Mouse (Mus musculus): ENCODE results near the gene Nfkbil1. TPM values are rescaled to one million over a fixed set of nuclear protein-coding genes. Genes with fewer than 3 reads are reported as not detected.

Gene Nfkbil1
- polyA plus RNA-seq, 1 experiment from 2014 or later: 4.1 TPM

- ATAC-seq: no peak
- no peak for DNase-seq
- WGBS (ENCODE audit: insufficient replicate concordance): 60% methylated on average over 18 of the region's 18 CpGs
- peak within 1 kb of the TSS; percentile 87 for H3K9ac ChIP-seq (replicated peaks)
- H3K36me3 ChIP-seq (replicated peaks; ENCODE audit: insufficient read depth, low read length): peaks cover 26% of the 10 kb centered on the region
- H3K4me2 ChIP-seq (ENCODE audit: low read depth, low read length): peak within 1 kb of the TSS; percentile 73
- no peak for TF ChIP-seq EP300 (IDR thresholded peaks at IDR 0.05; ENCODE audit: low read depth)
- peak within 1 kb of the TSS; percentile 74 for H3K4me3 ChIP-seq (ENCODE audit: low read depth, low read length)
- peaks cover 32% of the 10 kb centered on the region for H3K4me1 ChIP-seq (ENCODE audit: insufficient read depth)
- H3K9me3 ChIP-seq (ENCODE audit: low read length): no peaks in the 10 kb centered on the region
- no peaks in the 10 kb centered on the region for H3K27me3 ChIP-seq (ENCODE audit: insufficient read depth, low read length)
- peak within 1 kb of the TSS; percentile 91 for H3K27ac ChIP-seq (ENCODE audit: low read depth)
These were observed 2.2 kb downstream of the Nfkbil1 start, which contains the start of gene Atp6v1g2 for GRCm38 (mm10) chr17:35233114-35233980. Atp6v1g2 (plus strand) TSS chr17:35233660.

- no peaks in the 10 kb centered on the region for H3K27me3 ChIP-seq (ENCODE audit: insufficient read depth, low read length)
- H3K36me3 ChIP-seq (replicated peaks; ENCODE audit: insufficient read depth, low read length): peaks cover 32% of the 10 kb centered on the region
- 0 out of 2 replicates have a peak overlapping the region, but pooled peaks have one; percentile 6 for H3K9ac ChIP-seq (replicated peaks)
- 60% methylated on average over 5 of the region's 5 CpGs for WGBS (ENCODE audit: insufficient replicate concordance)
- DNase-seq: no peak
- no peak for ATAC-seq
- no peaks in the 10 kb centered on the region for H3K9me3 ChIP-seq (ENCODE audit: low read length)
- no peak for TF ChIP-seq CTCF (IDR thresholded peaks at IDR 0.05; ENCODE audit: low read depth)
- H3K27ac ChIP-seq (ENCODE audit: low read depth): peak overlapping the region; percentile 91
- H3K4me1 ChIP-seq (ENCODE audit: insufficient read depth): peaks cover 32% of the 10 kb centered on the region
- H3K4me2 ChIP-seq (ENCODE audit: low read depth, low read length): peak overlapping the region; percentile 73
- H3K4me3 ChIP-seq (ENCODE audit: low read depth, low read length): peak overlapping the region; percentile 31; the same call in 1 of the 2 replicates
These were observed 2.9 kb downstream of the Nfkbil1 start for GRCm38 (mm10) chr17:35232659-35233058.

- Histone ChIP-seq H3K4me1 (ENCODE audit: insufficient read depth) (peaks cover 32% of the 10 kb centered on the region), H3K4me2 (ENCODE audit: low read depth, low read length) (peak overlapping the region; percentile 73), H3K4me3 (ENCODE audit: low read depth, low read length) (peak overlapping the region; percentile 31; the same call in 1 of the 2 replicates), H3K27me3 (ENCODE audit: insufficient read depth, low read length) (no peaks in the 10 kb centered on the region), H3K9me3 (ENCODE audit: low read length) (no peaks in the 10 kb centered on the region), H3K27ac (ENCODE audit: low read depth) (peak overlapping the region; percentile 91), H3K36me3 (replicated peaks; ENCODE audit: insufficient read depth, low read length) (peaks cover 38% of the 10 kb centered on the region), H3K9ac (replicated peaks) (0 out of 2 replicates have a peak overlapping the region, but pooled peaks have one; percentile 6)
- TF ChIP-seq EP300 (IDR thresholded peaks at IDR 0.05; ENCODE audit: low read depth) (no peak), CTCF (IDR thresholded peaks at IDR 0.05; ENCODE audit: low read depth) (peak; percentile 97)
- WGBS (ENCODE audit: insufficient replicate concordance): 4% methylated on average over 12 of the region's 12 CpGs
- peak; percentile 88 for DNase-seq
- no peak for ATAC-seq
These were observed 3.5 kb downstream of the Nfkbil1 start for GRCm38 (mm10) chr17:35232043-35232442.

GRCm38 (mm10) chr17:35231022-35231421 is 4.6 kb downstream of the Nfkbil1 start:
- Histone ChIP-seq H3K9me3 (ENCODE audit: low read length) (no peaks in the 10 kb centered on the region), H3K4me2 (ENCODE audit: low read depth, low read length) (peak overlapping the region; percentile 19; the same call in 1 of the 2 replicates), H3K4me3 (ENCODE audit: low read depth, low read length) (no peak overlapping the region), H3K27ac (ENCODE audit: low read depth) (peak overlapping the region; percentile 29; the same call in 1 of the 2 replicates), H3K9ac (replicated peaks) (no peak overlapping the region; the same call in 1 of the 2 replicates), H3K36me3 (replicated peaks; ENCODE audit: insufficient read depth, low read length) (peaks cover 40% of the 10 kb centered on the region), H3K4me1 (ENCODE audit: insufficient read depth) (peaks cover 29% of the 10 kb centered on the region), H3K27me3 (ENCODE audit: insufficient read depth, low read length) (no peaks in the 10 kb centered on the region)
- ATAC-seq: no peak
- TF ChIP-seq EP300 (IDR thresholded peaks at IDR 0.05; ENCODE audit: low read depth): no peak
- TF ChIP-seq CTCF (IDR thresholded peaks at IDR 0.05; ENCODE audit: low read depth): 0 out of 2 replicates have a peak, but pooled peaks have one; percentile 0
- 66% methylated on average over 10 of the region's 10 CpGs for WGBS (ENCODE audit: insufficient replicate concordance)
- no peak for DNase-seq

DNA sequence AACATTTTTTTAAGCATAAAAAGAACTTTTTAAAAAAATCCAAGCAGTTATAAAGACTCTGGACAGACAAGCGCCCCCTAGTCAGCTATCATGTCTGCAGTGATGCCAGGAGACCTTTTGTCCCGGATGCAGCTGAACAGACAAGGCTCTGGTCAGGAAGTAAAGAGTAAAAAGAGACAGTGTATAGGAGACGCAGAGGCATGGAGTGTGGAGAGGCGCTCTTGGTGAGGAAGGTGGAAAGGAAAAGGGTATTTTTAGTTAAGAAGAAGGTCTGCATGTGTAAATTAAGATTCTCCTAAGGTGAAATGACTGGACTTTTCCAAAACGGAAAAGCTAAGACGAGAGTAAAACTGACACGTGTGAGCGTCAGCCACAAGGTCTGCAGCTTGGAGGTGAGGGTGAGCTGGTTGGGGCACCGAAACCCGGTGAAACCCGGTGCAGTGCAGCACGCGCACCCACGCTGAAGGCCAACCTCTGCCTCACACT is 9.0 kb downstream of the Nfkbil1 start:
- WGBS (ENCODE audit: insufficient replicate concordance): 66% methylated on average over 14 of the region's 14 CpGs
- TF ChIP-seq EP300 (IDR thresholded peaks at IDR 0.05; ENCODE audit: low read depth) (no peak), CTCF (IDR thresholded peaks at IDR 0.05; ENCODE audit: low read depth) (no peak; the same call in 1 of the 2 replicates)
- H3K4me2 ChIP-seq (ENCODE audit: low read depth, low read length): no peak overlapping the region
- DNase-seq: no peak
- H3K4me1 ChIP-seq (ENCODE audit: insufficient read depth): peaks cover 11% of the 10 kb centered on the region
- H3K36me3 ChIP-seq (replicated peaks; ENCODE audit: insufficient read depth, low read length): peaks cover 50% of the 10 kb centered on the region
- no peaks in the 10 kb centered on the region for H3K9me3 ChIP-seq (ENCODE audit: low read length)
- no peak overlapping the region for H3K9ac ChIP-seq (replicated peaks)
- H3K27ac ChIP-seq (ENCODE audit: low read depth): peak overlapping the region; percentile 51; the same call in 1 of the 2 replicates
- no peak overlapping the region for H3K4me3 ChIP-seq (ENCODE audit: low read depth, low read length)
- ATAC-seq: no peak
- no peaks in the 10 kb centered on the region for H3K27me3 ChIP-seq (ENCODE audit: insufficient read depth, low read length)

- no peak for ATAC-seq
- Histone ChIP-seq H3K4me3 (ENCODE audit: low read depth, low read length) (no peak overlapping the region), H3K9me3 (ENCODE audit: low read length) (no peaks in the 10 kb centered on the region), H3K27ac (ENCODE audit: low read depth) (no peak overlapping the region), H3K27me3 (ENCODE audit: insufficient read depth, low read length) (no peaks in the 10 kb centered on the region), H3K4me2 (ENCODE audit: low read depth, low read length) (no peak overlapping the region), H3K36me3 (replicated peaks; ENCODE audit: insufficient read depth, low read length) (peaks cover 43% of the 10 kb centered on the region), H3K4me1 (ENCODE audit: insufficient read depth) (peaks cover 14% of the 10 kb centered on the region), H3K9ac (replicated peaks) (no peak overlapping the region)
- 82% methylated on average over 5 of the region's 5 CpGs for WGBS (ENCODE audit: insufficient replicate concordance)
- no peak for DNase-seq
- no peak for TF ChIP-seq EP300 (IDR thresholded peaks at IDR 0.05; ENCODE audit: low read depth)
- TF ChIP-seq CTCF (IDR thresholded peaks at IDR 0.05; ENCODE audit: low read depth): no peak
These were observed 10.1 kb downstream of the Nfkbil1 start for GRCm38 (mm10) chr17:35225456-35225855.

All from liver, postnatal 0 days (tissue).